Mouse (Mus musculus) fat pad, adult 2 months (tissue): Measurements from ENCODE around the gene Arl2bp.
A peak's percentile ranks its signal among the peaks of the same experiment; 100 is the strongest.

Source experiments
- DNase-seq: peaks from one replicate; pipeline ENCODE4 v3.0.0-alpha.2; 2011; ENCODE audit warnings: low read depth, low spot score; ENCODE audit errors: extremely low read depth

Gene Arl2bp

GRCm38 (mm10) chr8:94695341-94695993 lies 29.1 kb downstream of the Arl2bp start:
- no peak for DNase-seq

GRCm38 (mm10) chr8:94695994-94696384 lies 29.6 kb downstream of the Arl2bp start, which contains the start of gene Pllp:
Pllp (minus strand) TSS chr8:94696278.
- no peak for DNase-seq

- no peak for DNase-seq
These were observed 30.2 kb downstream of the Arl2bp start for GRCm38 (mm10) chr8:94696566-94696965.

DNA sequence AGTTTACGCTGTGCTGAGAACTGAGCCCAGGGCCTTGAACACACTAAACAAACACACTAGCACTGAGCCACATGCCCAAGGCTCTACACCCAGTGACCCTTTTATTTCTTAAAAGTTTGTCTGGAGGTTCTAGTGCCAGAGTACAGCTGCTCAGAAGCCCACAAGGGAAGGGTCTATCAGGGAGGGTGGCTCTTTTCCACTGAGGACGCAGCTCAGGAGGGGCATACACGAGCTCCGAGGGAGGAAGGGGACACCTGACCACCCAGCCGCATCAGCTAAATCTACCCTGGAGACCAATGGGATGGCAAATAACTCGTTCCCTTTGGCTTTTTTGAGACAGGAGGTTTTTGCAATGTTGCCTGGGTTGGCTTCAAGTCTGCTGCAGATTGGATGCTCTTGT lies 31.6 kb downstream of the Arl2bp start:
- DNase-seq, result no peak

GRCm38 (mm10) chr8:94699366-94699765 lies 33.0 kb downstream of the Arl2bp start:
- no peak for DNase-seq

- DNase-seq, result no peak
These were observed 34.1 kb downstream of the Arl2bp start for GRCm38 (mm10) chr8:94700421-94700935.

GRCm38 (mm10) chr8:94702156-94702555 lies 35.8 kb downstream of the Arl2bp start:
- DNase-seq, result no peak

DNA sequence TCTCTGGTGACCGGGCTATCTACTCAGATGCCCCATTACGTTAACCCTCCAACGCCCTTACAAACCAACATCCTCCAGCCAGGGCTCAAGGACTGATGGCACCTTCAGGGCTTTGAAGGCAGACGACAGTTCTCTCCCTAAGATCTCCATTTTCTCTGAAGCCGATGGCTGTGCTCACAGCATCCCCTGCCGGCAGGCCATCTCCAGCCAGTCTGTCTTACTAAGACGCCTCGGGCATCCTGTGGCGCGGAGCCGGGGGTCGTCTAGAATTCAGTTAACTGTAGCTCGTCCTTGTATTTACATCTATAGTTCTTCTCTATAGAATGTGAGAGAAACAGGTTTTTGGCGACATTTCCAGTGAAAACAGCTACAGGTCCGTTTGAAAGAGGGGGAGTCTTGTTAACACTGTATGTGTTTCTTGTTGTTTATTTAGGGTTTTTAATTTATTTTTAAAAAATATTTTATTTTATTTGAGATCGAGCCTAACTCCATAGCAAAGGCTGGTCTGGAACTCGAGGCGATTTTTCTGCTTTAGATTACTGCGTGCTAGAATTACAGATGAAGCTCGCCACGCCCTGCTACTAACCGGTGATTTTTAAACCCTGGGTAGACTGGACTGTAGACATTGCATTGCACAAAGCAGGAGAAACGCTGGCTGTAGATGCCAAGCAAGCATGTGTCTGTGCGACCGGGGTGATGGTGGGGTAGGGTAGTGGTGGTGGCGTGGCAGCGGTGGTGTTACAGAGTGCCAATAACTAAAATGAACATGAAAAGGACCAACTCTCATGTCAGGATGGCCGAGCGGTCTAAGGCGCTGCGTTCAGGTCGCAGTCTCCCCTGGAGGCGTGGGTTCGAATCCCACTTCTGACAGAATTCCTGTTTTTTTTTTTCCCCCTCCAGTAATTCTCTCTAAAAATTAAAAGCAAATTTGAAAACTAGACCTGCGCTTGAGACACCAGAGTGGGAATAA lies 36.7 kb downstream of the Arl2bp start:
- no peak for DNase-seq

DNA sequence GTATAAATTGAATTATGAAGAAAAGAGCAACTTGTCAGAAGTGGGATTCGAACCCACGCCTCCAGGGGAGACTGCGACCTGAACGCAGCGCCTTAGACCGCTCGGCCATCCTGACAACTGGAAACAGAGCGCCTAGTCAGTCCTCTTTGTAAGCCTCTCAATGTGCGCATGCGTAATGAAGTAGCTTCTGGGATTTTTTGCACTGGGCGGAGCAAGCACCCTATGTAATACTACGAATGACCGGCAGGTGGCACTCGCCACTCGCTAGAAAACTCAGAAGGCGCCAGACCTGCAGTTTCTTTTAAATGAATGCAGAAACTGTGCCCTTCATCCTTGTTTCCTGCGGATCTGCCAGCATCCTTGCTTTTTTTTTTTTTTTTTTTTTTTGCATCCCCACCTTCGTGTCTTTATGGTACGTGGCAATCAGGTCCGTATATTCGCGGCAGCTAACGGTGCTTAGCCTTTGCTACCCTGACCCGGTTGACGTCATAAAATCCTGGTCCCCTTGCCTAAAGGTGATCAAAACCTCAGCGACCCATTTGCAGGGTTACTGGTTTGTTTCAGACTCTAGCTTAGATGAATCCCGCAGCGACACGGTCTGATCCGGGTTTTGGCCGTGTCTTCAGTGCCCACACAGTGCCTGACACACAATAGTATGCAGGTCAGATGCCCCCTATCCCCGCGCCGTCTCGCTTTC lies 37.7 kb downstream of the Arl2bp start:
- peak; percentile 68 for DNase-seq

DNA sequence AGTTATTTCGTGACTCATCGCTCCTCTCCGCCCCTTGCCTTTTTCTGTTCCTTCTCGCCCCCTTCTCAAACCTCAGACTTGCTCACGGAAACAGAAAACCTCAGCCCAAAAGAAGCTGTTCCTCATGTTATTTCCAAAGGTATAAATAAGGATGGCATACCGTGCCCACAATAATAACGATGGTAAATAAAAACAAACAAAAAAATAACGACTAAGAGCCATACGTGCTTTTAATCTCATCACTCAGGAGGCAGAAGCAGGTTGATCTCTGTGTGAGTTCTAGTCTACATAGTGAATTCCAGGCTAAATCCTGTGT lies 38.2 kb downstream of the Arl2bp start:
- no peak for DNase-seq

- DNase-seq, result no peak
These were observed 39.3 kb downstream of the Arl2bp start for GRCm38 (mm10) chr8:94705581-94706245.

- DNase-seq, result no peak
These were observed 40.5 kb downstream of the Arl2bp start for GRCm38 (mm10) chr8:94706732-94707395.

GRCm38 (mm10) chr8:94710336-94710735 lies 43.9 kb downstream of the Arl2bp start:
- no peak for DNase-seq

GRCm38 (mm10) chr8:94711160-94711718 lies 44.8 kb downstream of the Arl2bp start:
- no peak for DNase-seq

- DNase-seq, result no peak
These were observed 48.2 kb downstream of the Arl2bp start for GRCm38 (mm10) chr8:94714556-94714955.

- peak; percentile 58 for DNase-seq
These were observed 49.5 kb downstream of the Arl2bp start for GRCm38 (mm10) chr8:94715871-94716270.

DNA sequence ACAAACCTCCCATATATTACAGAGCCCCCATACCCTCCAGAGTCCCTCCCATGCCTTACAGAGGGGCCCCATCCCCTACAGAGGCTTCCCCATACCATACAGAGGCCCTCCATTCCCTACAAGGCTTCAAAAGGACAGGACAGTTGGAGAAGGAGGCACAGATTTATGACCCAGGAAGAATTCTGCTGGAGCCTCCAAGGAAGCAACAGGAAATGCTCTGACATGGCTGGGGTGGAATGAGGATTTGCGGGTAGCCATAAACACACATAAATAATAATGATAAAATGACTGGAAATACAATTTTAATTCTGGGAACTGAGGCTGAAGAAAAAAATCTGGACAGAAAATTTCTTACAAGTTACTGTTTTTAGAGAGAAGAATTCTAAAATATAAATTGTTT lies 50.4 kb downstream of the Arl2bp start:
- no peak for DNase-seq
